Mouse (Mus musculus): ENCODE measurements around the gene Jmjd1c. TPM values are rescaled to one million over a fixed set of nuclear protein-coding genes. Genes with fewer than 3 reads are reported as not detected.

Gene Jmjd1c
- polyA plus RNA-seq, 1 experiment from 2014 or later, result 10.9 TPM

GRCm38 (mm10) chr10:67215133-67215532 is 119.2 kb downstream of the Jmjd1c start:
- H3K4me3 ChIP-seq (ENCODE audit: low read depth, low read length), result no peak overlapping the region
- H3K36me3 ChIP-seq (ENCODE audit: control insufficient read depth, insufficient read depth), result peaks cover 12% of the 10 kb centered on the region
- no peak for ATAC-seq (ENCODE audit: low read depth)
- no peak overlapping the region for H3K27ac ChIP-seq (ENCODE audit: low read length)
- no peak overlapping the region for H3K9ac ChIP-seq (ENCODE audit: low read depth, low read length)
- WGBS (ENCODE audit: insufficient replicate concordance), result 70% methylated on average over 4 of the region's 4 CpGs
- H3K9me3 ChIP-seq (replicated peaks; ENCODE audit: control insufficient read depth, low read length), result no peaks in the 10 kb centered on the region
- H3K4me2 ChIP-seq (ENCODE audit: low read depth, low read length), result no peak overlapping the region
- no peaks in the 10 kb centered on the region for H3K27me3 ChIP-seq (ENCODE audit: control insufficient read depth, insufficient read depth, low read depth, low read length)
- H3K4me1 ChIP-seq (ENCODE audit: control insufficient read depth, low read depth, low read length), result peaks cover 6% of the 10 kb centered on the region; the same call in 1 of the 2 replicates

DNA sequence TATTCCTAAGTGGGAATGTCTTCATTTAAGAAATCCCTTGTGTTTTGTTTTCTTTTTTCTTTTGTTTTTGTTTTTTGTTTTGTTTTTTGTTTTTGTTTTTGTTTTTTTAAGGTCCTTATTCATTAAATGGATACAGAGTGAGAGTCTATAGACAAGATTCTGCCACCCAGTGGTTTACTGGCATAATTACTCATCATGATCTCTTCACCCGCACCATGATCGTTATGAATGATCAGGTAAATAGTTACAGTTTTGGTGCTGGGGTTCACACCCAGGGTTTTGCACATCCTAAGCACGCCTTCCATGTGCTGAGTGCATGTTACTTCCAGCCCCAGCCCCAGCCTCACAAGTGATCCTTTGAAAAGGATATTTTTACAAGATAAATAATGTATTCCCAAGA is 120.9 kb downstream of the Jmjd1c start:
- H3K4me1 ChIP-seq (ENCODE audit: control insufficient read depth, low read depth, low read length), result 0 out of 2 replicates have a peak, but pooled peaks cover 3% of the 10 kb centered on the region
- no peak overlapping the region for H3K9ac ChIP-seq (ENCODE audit: low read depth, low read length)
- H3K4me3 ChIP-seq (ENCODE audit: low read depth, low read length), result no peak overlapping the region
- no peaks in the 10 kb centered on the region for H3K27me3 ChIP-seq (ENCODE audit: control insufficient read depth, insufficient read depth, low read depth, low read length)
- no peak for ATAC-seq (ENCODE audit: low read depth)
- no peak overlapping the region for H3K4me2 ChIP-seq (ENCODE audit: low read depth, low read length)
- no peaks in the 10 kb centered on the region for H3K9me3 ChIP-seq (replicated peaks; ENCODE audit: control insufficient read depth, low read length)
- 78% methylated on average over 3 of the region's 3 CpGs for WGBS (ENCODE audit: insufficient replicate concordance)
- H3K36me3 ChIP-seq (ENCODE audit: control insufficient read depth, insufficient read depth), result peaks cover 15% of the 10 kb centered on the region
- H3K27ac ChIP-seq (ENCODE audit: low read length), result no peak overlapping the region

GRCm38 (mm10) chr10:67218873-67219565 is 123.1 kb downstream of the Jmjd1c start:
- H3K4me3 ChIP-seq (ENCODE audit: low read depth, low read length), result no peak overlapping the region
- no peaks in the 10 kb centered on the region for H3K27me3 ChIP-seq (ENCODE audit: control insufficient read depth, insufficient read depth, low read depth, low read length)
- no peak for ATAC-seq (ENCODE audit: low read depth)
- peaks cover 15% of the 10 kb centered on the region for H3K36me3 ChIP-seq (ENCODE audit: control insufficient read depth, insufficient read depth)
- no peak overlapping the region for H3K9ac ChIP-seq (ENCODE audit: low read depth, low read length)
- H3K27ac ChIP-seq (ENCODE audit: low read length), result no peak overlapping the region
- no peak overlapping the region for H3K4me2 ChIP-seq (ENCODE audit: low read depth, low read length)
- H3K9me3 ChIP-seq (replicated peaks; ENCODE audit: control insufficient read depth, low read length), result no peaks in the 10 kb centered on the region
- 74% methylated on average over 18 of the region's 18 CpGs for WGBS (ENCODE audit: insufficient replicate concordance)
- H3K4me1 ChIP-seq (ENCODE audit: control insufficient read depth, low read depth, low read length), result 0 out of 2 replicates have a peak, but pooled peaks cover 3% of the 10 kb centered on the region

DNA sequence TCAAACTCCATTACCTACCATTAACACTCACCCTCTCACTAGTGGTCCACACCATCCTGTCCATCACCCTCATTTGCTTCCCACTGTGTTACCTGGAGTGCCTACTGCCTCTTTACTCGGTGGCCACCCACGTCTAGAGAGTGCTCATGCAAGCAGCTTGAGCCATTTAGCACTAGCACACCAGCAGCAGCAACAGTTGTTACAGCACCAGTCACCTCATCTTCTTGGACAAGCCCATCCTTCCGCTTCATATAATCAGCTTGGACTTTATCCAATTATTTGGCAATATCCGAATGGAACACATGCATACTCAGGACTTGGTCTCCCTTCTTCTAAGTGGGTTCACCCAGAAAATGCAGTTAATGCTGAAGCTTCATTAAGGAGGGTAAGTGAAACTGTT is 124.3 kb downstream of the Jmjd1c start:
- Histone ChIP-seq H3K9me3 (replicated peaks; ENCODE audit: control insufficient read depth, low read length) (no peaks in the 10 kb centered on the region), H3K9ac (ENCODE audit: low read depth, low read length) (no peak overlapping the region), H3K4me1 (ENCODE audit: control insufficient read depth, low read depth, low read length) (no peaks in the 10 kb centered on the region), H3K4me3 (ENCODE audit: low read depth, low read length) (no peak overlapping the region), H3K36me3 (ENCODE audit: control insufficient read depth, insufficient read depth) (peaks cover 22% of the 10 kb centered on the region), H3K27ac (ENCODE audit: low read length) (no peak overlapping the region), H3K27me3 (ENCODE audit: control insufficient read depth, insufficient read depth, low read depth, low read length) (no peaks in the 10 kb centered on the region), H3K4me2 (ENCODE audit: low read depth, low read length) (no peak overlapping the region)
- no peak for ATAC-seq (ENCODE audit: low read depth)
- WGBS (ENCODE audit: insufficient replicate concordance), result 80% methylated on average over 4 of the region's 4 CpGs

DNA sequence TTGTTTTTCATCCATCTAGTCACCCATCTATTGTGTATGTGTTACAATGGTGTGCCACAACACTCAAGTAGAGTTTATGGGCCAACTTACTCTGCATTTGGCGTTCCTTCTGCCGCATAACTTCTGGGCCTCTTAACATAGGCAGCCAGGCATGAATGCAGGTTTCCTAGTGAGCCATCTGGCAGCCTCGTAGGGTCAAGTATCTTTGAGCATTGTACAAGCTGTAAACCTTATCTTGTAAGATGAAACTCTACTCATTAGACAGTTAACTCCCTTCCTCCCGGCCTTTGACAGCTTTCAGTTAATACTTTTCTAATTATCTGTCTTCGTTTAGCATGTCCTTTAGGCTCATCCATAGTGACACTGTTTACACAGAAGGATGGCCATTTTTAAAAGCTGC is 125.4 kb downstream of the Jmjd1c start:
- no peak overlapping the region for H3K9ac ChIP-seq (ENCODE audit: low read depth, low read length)
- no peaks in the 10 kb centered on the region for H3K27me3 ChIP-seq (ENCODE audit: control insufficient read depth, insufficient read depth, low read depth, low read length)
- no peaks in the 10 kb centered on the region for H3K4me1 ChIP-seq (ENCODE audit: control insufficient read depth, low read depth, low read length)
- no peaks in the 10 kb centered on the region for H3K9me3 ChIP-seq (replicated peaks; ENCODE audit: control insufficient read depth, low read length)
- H3K4me2 ChIP-seq (ENCODE audit: low read depth, low read length), result no peak overlapping the region
- no peak overlapping the region for H3K4me3 ChIP-seq (ENCODE audit: low read depth, low read length)
- no peak overlapping the region for H3K27ac ChIP-seq (ENCODE audit: low read length)
- 40% methylated on average over 5 of the region's 5 CpGs for WGBS (ENCODE audit: insufficient replicate concordance)
- H3K36me3 ChIP-seq (ENCODE audit: control insufficient read depth, insufficient read depth), result peaks cover 26% of the 10 kb centered on the region
- ATAC-seq (ENCODE audit: low read depth), result no peak

GRCm38 (mm10) chr10:67223942-67224341 is 128.0 kb downstream of the Jmjd1c start:
- WGBS (ENCODE audit: insufficient replicate concordance), result 50% methylated on average over 3 of the region's 4 CpGs
- H3K27ac ChIP-seq (ENCODE audit: low read length), result no peak overlapping the region
- no peak for ATAC-seq (ENCODE audit: low read depth)
- peaks cover 24% of the 10 kb centered on the region for H3K36me3 ChIP-seq (ENCODE audit: control insufficient read depth, insufficient read depth)
- H3K4me2 ChIP-seq (ENCODE audit: low read depth, low read length), result no peak overlapping the region
- no peaks in the 10 kb centered on the region for H3K27me3 ChIP-seq (ENCODE audit: control insufficient read depth, insufficient read depth, low read depth, low read length)
- H3K9me3 ChIP-seq (replicated peaks; ENCODE audit: control insufficient read depth, low read length), result no peaks in the 10 kb centered on the region
- no peaks in the 10 kb centered on the region; the same call in 1 of the 2 replicates for H3K4me1 ChIP-seq (ENCODE audit: control insufficient read depth, low read depth, low read length)
- no peak overlapping the region for H3K4me3 ChIP-seq (ENCODE audit: low read depth, low read length)
- H3K9ac ChIP-seq (ENCODE audit: low read depth, low read length), result no peak overlapping the region

DNA sequence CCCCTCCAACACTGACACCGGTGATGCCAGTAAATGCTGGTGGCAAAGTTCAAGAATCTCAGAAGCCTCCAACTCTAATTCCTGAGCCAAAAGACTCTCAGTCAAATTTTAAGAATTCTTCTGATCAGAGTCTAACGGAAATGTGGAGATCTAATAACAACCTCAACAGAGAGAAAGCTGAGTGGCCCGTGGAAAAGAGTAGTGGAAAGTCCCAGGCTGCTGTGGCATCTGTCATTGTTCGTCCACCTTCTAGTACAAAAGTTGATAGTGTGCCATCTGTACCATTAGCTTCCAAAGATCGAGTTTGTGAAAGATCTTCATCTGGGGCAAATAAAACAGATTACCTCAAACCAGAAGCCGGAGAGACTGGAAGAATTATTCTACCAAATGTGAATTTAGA is 129.6 kb downstream of the Jmjd1c start:
- no peak overlapping the region for H3K9ac ChIP-seq (ENCODE audit: low read depth, low read length)
- H3K27ac ChIP-seq (ENCODE audit: low read length), result no peak overlapping the region
- no peak for ATAC-seq (ENCODE audit: low read depth)
- H3K4me1 ChIP-seq (ENCODE audit: control insufficient read depth, low read depth, low read length), result no peaks in the 10 kb centered on the region; the same call in 1 of the 2 replicates
- no peaks in the 10 kb centered on the region for H3K27me3 ChIP-seq (ENCODE audit: control insufficient read depth, insufficient read depth, low read depth, low read length)
- H3K36me3 ChIP-seq (ENCODE audit: control insufficient read depth, insufficient read depth), result peaks cover 15% of the 10 kb centered on the region
- no peak overlapping the region for H3K4me3 ChIP-seq (ENCODE audit: low read depth, low read length)
- no peaks in the 10 kb centered on the region for H3K9me3 ChIP-seq (replicated peaks; ENCODE audit: control insufficient read depth, low read length)
- no peak overlapping the region for H3K4me2 ChIP-seq (ENCODE audit: low read depth, low read length)
- 71% methylated on average over 6 of the region's 6 CpGs for WGBS (ENCODE audit: insufficient replicate concordance)

DNA sequence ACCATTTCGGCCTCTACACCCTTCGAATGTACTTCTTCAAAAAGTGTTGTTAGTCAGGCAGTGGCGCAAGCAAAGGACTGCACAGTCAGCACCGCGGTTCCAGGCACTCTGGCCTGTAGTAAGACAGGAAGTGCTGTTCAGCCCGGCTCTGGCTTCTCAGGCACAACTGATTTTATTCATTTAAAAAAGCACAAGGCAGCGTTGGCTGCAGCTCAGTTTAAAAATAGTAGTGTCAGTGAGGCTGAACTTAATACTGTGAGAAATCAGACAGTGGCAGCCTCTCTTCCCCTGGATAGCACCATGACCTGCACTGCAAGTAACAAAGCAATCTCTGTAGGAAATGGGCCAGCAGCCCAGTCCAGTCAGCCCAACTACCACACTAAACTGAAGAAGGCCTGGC is 130.2 kb downstream of the Jmjd1c start:
- ATAC-seq (ENCODE audit: low read depth), result peak; percentile 50; the same call in 1 of the 2 replicates
- 30% methylated on average over 7 of the region's 7 CpGs for WGBS (ENCODE audit: insufficient replicate concordance)
- Histone ChIP-seq H3K27ac (ENCODE audit: low read length) (no peak overlapping the region), H3K9ac (ENCODE audit: low read depth, low read length) (no peak overlapping the region), H3K4me2 (ENCODE audit: low read depth, low read length) (no peak overlapping the region), H3K4me1 (ENCODE audit: control insufficient read depth, low read depth, low read length) (no peaks in the 10 kb centered on the region; the same call in 1 of the 2 replicates), H3K36me3 (ENCODE audit: control insufficient read depth, insufficient read depth) (peaks cover 19% of the 10 kb centered on the region), H3K4me3 (ENCODE audit: low read depth, low read length) (no peak overlapping the region), H3K9me3 (replicated peaks; ENCODE audit: control insufficient read depth, low read length) (no peaks in the 10 kb centered on the region), H3K27me3 (ENCODE audit: control insufficient read depth, insufficient read depth, low read depth, low read length) (no peaks in the 10 kb centered on the region)

- Histone ChIP-seq H3K9me3 (replicated peaks; ENCODE audit: control insufficient read depth, low read length) (no peaks in the 10 kb centered on the region), H3K27me3 (ENCODE audit: control insufficient read depth, insufficient read depth, low read depth, low read length) (no peaks in the 10 kb centered on the region), H3K4me3 (ENCODE audit: low read depth, low read length) (no peak overlapping the region), H3K36me3 (ENCODE audit: control insufficient read depth, insufficient read depth) (peaks cover 23% of the 10 kb centered on the region), H3K4me2 (ENCODE audit: low read depth, low read length) (no peak overlapping the region), H3K4me1 (ENCODE audit: control insufficient read depth, low read depth, low read length) (no peaks in the 10 kb centered on the region; the same call in 1 of the 2 replicates), H3K27ac (ENCODE audit: low read length) (no peak overlapping the region), H3K9ac (ENCODE audit: low read depth, low read length) (no peak overlapping the region)
- 77% methylated on average over 14 of the region's 14 CpGs for WGBS (ENCODE audit: insufficient replicate concordance)
- ATAC-seq (ENCODE audit: low read depth), result no peak
Observed at GRCm38 (mm10) chr10:67226543-67226942, 130.6 kb downstream of the Jmjd1c start.

All from liver, embryonic 16.5 days (tissue).